Mouse (Mus musculus): ENCODE measurements around the gene 4930415O20Rik. TPM values are rescaled to one million over a fixed set of nuclear protein-coding genes. Genes with fewer than 3 reads are reported as not detected.
"Not testable (repeated sequence)": the region's sequence is repeated elsewhere in the genome, so short reads cannot be mapped to it uniquely, and the experiment has no call there.

Gene 4930415O20Rik
- polyA plus RNA-seq, 1 experiment from 2014 or later, result not detected

DNA sequence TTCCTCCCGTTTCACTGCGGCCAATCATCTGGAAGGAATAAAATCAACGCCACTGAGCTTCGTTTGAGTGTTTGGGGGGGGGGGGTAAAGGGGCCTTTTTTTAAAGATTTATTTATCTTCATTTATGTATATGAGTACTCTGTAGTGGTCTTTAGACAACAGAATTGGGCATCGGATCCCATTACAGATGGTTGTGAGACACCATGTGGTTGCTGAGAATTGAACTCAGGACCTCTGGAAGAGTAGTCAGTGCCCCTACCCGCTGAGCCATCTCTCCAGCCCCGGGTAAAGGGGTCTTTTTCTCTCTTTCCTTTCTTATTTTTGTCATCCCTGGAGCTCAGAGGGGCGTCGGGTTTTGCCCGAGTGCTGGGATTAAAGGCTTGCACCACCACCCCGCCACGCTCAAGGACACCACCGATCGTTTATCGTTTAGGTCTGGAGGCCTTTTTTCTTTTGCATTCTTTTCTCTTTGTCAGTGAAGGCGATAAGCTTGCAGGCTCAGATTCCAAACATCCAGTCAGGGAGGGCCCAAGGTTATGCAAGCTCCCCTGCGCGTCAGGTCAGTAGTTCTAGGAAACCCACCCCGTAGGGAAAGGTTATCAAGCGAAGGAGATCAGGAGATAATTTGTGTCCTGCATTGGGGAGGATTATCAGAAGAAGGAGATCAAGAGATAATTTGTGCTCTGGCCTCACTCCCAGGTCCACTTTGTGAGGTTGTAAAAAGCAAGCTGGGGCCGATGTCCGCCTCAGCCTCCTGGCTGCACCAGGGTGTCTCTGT, 2.4 kb upstream of the 4930415O20Rik start:
- DNase-seq (ENCODE audit: low spot score), result peak; percentile 7

- no peak for DNase-seq (ENCODE audit: low spot score)
Measured at GRCm38 (mm10) chr15:98569216-98569615, 1.6 kb upstream of the 4930415O20Rik start.

- no peak for DNase-seq (ENCODE audit: low spot score)
Measured at GRCm38 (mm10) chr15:98569795-98570365, 924 bp upstream of the 4930415O20Rik start.

DNA sequence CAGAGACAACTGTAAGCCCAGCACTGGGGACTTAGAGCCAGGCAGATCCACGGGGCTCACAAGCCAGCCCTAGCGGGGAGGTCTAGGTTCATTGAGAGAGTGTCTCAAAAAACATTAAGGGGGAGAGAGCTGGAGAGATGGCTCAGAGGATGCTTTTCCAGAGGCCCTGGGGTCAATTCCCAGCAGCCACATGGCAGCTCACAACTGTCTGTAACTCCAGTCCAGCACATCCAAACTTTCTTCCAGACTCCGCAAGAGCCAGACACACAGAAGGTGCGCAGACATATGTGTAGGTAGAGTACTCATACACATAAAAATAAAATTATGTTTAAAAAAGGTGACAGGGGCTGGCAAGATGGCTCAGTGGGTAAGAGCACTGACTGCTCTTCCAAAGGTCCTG, 2.5 kb downstream of the 4930415O20Rik start:
- no peak for DNase-seq (ENCODE audit: low spot score)

GRCm38 (mm10) chr15:98579310-98579709, 8.5 kb downstream of the 4930415O20Rik start:
- DNase-seq (ENCODE audit: low spot score), result no peak

- peak; percentile 91 for DNase-seq (ENCODE audit: low spot score)
Measured at GRCm38 (mm10) chr15:98579795-98580464, 9.1 kb downstream of the 4930415O20Rik start.

GRCm38 (mm10) chr15:98582410-98582809, 11.6 kb downstream of the 4930415O20Rik start:
- DNase-seq (ENCODE audit: low spot score), result no peak

- no peak for DNase-seq (ENCODE audit: low spot score)
Measured at GRCm38 (mm10) chr15:98582996-98583395, 12.2 kb downstream of the 4930415O20Rik start.

DNA sequence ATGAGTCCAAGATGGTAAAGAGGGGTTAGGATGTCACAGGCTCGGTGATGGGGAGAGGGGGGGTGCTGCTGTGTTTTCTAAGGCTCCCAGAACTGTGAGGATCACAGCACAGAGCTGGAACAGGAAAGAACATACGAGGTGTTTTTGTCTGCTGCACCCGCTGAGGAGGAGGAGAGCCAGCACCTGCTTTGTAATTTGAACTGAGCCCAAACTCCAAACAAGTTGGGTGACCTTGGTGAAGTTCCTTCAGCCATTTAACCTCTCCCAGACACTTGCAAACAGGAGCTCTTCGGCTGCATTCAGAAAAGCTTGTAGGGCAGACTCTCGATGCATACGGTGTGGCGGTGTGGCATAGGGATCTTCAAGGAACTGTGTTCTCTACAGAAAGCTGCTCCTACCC, 14.6 kb downstream of the 4930415O20Rik start:
- no peak for DNase-seq (ENCODE audit: low spot score)

DNA sequence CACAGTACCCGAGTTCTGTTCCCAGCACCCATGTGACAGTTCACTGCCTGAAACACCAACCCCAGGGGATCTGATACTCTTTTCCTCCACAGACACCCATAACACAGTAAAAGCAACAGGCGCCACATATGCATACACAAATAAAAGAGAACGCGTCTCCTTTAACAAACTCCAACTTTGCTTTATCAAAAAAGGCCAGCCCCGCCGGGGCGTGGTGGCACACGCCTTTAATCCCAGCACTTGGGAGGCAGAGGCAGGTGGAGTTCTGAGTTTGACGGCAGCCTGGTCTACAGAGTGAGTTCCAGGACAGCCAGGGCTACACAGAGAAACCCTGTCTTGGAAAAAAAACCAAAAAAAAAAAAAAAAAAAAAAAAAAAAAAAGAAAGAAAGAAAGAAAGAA, 15.3 kb downstream of the 4930415O20Rik start:
- not testable (repeated sequence) for DNase-seq (ENCODE audit: low spot score)

GRCm38 (mm10) chr15:98587751-98588150, 16.9 kb downstream of the 4930415O20Rik start:
- peak; percentile 58 for DNase-seq (ENCODE audit: low spot score)

GRCm38 (mm10) chr15:98589640-98590336, 19.0 kb downstream of the 4930415O20Rik start:
- DNase-seq (ENCODE audit: low spot score), result peak; percentile 71

GRCm38 (mm10) chr15:98591396-98591795, 20.6 kb downstream of the 4930415O20Rik start:
- DNase-seq (ENCODE audit: low spot score), result no peak

DNA sequence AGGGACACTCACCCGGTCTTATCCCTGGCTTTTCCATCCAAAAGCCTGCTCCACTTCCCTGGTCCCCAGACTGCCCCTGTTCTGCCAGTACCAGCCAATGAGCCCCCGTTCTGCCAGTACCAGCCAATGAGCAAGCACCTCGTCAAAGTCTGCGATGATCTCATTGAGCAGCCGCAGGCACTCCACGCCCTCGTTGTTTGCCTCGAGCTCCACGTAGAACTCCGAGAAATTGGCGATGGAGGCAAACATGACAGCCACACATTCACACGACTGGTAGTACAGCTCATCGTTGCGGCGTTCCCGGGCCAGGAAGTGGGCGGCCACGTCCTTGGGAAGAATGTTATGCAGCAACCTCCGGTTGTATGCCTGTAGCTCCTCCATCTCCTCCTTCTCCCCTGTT, 23.4 kb downstream of the 4930415O20Rik start:
- no peak for DNase-seq (ENCODE audit: low spot score)

GRCm38 (mm10) chr15:98595049-98595448, 24.2 kb downstream of the 4930415O20Rik start:
- no peak for DNase-seq (ENCODE audit: low spot score)

DNA sequence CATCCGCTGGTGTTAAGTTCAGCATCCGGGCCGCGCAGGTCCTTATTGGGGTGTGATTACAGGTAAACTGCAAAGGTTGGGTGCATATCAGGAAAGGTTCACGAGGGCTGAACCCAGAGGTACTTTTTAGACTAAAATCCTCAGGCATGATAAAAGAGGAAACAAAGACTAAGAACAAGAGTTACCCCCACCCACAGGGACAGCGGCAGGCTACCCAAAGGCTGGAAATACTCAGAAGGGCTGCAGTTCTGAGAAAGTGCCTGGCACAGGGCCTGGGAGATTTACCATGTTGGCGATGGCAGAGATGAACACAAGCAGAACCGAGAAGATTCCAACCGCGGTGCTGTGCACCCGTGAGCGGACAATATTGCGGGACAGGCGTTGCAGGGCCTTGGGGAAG, 25.8 kb downstream of the 4930415O20Rik start:
- no peak for DNase-seq (ENCODE audit: low spot score)

DNA sequence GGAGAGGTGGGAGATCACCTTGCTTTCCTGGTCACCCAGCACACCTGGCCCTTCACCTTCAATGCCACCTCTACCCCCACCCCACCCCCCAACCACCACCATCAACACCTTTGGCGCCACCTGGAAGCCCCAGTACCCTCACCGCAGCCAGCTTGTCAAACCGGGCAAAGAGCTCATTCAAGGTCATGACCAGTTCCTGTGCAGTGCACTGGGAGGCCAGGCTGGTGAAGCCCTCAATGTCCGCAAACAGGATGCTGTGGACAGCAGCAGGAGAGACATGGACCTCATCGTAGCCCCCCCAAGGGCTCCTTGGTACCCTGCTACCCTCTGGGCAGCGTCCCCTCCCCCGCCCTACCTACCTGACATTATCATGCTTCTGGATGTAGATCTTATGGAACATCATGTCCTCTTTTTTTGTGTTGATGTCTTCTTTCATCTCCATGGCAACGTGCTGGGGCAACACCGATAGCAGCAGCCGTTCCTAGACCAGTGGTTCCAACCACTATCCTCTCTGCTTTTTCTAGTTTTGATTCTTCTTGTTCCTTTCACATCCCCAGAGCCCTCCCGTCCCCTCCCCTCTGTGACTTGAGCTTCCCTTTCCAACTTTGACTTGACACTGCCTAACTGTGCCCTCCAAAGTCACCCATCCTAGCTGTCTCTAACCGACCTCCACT, 29.4 kb downstream of the 4930415O20Rik start:
- DNase-seq (ENCODE audit: low spot score), result no peak

DNA sequence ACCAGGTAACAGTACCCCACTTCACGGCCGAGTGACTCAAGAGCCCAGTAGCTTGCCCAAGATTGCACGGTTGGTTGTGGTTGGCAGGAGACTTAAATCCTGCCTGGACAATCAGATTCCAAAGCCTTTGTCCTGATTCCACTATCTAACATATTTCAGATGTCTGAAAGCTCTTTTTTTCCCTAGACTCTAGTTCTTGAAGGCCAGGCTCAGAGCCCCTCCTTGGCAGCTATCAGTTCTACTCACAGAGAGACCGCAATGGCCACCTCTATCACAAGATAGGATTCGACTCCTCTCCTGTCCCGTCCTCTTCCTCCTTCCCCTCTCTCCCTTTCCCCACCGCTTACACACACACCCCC, 31.0 kb downstream of the 4930415O20Rik start:
- no peak for DNase-seq (ENCODE audit: low spot score)

DNA sequence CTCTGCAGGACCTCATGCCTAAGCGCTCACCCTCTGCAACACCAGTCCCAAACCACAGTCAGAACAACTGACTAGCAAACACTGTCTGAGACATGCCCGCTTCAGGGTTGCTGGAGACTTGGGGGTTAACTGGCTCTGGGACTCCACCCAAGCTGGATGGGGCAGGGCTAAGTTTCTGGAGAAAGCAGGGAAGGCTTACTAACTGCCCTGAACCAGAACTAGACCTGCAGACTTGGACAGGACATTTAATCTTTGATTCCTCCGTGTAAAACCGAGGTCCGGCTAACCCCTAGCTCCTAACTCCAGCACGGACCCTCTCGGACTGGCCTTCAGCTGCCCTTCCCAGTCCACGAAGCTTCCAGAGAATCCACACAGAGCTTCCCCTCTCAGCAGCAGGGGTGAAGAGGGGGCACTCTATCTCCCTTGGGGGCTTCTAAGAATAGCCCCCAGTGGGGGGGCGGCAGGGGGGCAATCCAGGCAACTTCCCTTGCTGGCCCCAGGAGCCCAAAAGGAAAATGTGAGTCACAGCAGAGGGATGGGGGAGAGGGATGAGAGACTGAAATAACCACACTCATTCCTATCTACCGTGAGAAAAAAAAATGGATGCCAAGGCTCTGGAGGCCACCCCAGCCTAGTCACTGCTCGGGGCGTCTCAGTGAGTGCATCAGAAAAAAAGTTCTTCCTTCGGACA, 31.5 kb downstream of the 4930415O20Rik start:
- no peak for DNase-seq (ENCODE audit: low spot score)

- DNase-seq (ENCODE audit: low spot score), result no peak
Measured at GRCm38 (mm10) chr15:98602921-98603458, 32.2 kb downstream of the 4930415O20Rik start.
